Mouse (Mus musculus) liver, postnatal 0 days (tissue): ENCODE data around the gene Frmd5.

ENCODE experiments used
- CTCF ChIP-seq: sonication (generic); IDR thresholded peaks from 2 replicates; pipeline ENCODE4 v1.5.1; 2016; ENCODE audit warnings: antibody characterized with exemption, low read depth
- EP300 ChIP-seq: IDR thresholded peaks from 2 replicates; pipeline ENCODE4 v1.6.1; 2016; ENCODE audit warnings: antibody characterized with exemption, low read depth, mild to moderate bottlenecking

- no peak for TF ChIP-seq CTCF
- no peak for TF ChIP-seq EP300
Observed at GRCm38 (mm10) chr2:121711748-121712384, 95.0 kb downstream of the Frmd5 start.
